Mouse (Mus musculus): Measurements from ENCODE around the gene St3gal3. TPM values are rescaled to one million over a fixed set of nuclear protein-coding genes. Genes with fewer than 3 reads are reported as not detected.

Gene St3gal3
- polyA plus RNA-seq, 1 experiment from 2014 or later, result 4.5 TPM

- ATAC-seq (replicated peaks; ENCODE audit: low FRiP score) (no peak), DNase-seq (ENCODE audit: low spot score) (no peak)
- H3K27ac ChIP-seq (ENCODE audit: low read depth, low read length), result no peak overlapping the region
- H3K4me1 ChIP-seq (replicated peaks; ENCODE audit: control insufficient read depth, insufficient read depth, low read length), result peaks cover 27% of the 10 kb centered on the region
- no peak overlapping the region for H3K9ac ChIP-seq (ENCODE audit: low read depth, low read length)
- no peak overlapping the region for H3K4me2 ChIP-seq
- no peak overlapping the region for H3K4me3 ChIP-seq (ENCODE audit: low read depth, low read length)
- H3K36me3 ChIP-seq (ENCODE audit: control insufficient read depth, insufficient read depth, low read length), result no peaks in the 10 kb centered on the region
- 0 out of 2 replicates have a peak, but pooled peaks cover 2% of the 10 kb centered on the region for H3K27me3 ChIP-seq (replicated peaks; ENCODE audit: control insufficient read depth, insufficient read depth, low read length)
- no peaks in the 10 kb centered on the region for H3K9me3 ChIP-seq (ENCODE audit: control insufficient read depth, low read length)
- 66% methylated on average over 3 of the region's 3 CpGs for WGBS
Measured at GRCm38 (mm10) chr4:117918261-117918660, 216.5 kb downstream of the St3gal3 start.

GRCm38 (mm10) chr4:117917847-117918246, 216.9 kb downstream of the St3gal3 start:
- ATAC-seq (replicated peaks; ENCODE audit: low FRiP score) (no peak), DNase-seq (ENCODE audit: low spot score) (no peak)
- no peak overlapping the region for H3K27ac ChIP-seq (ENCODE audit: low read depth, low read length)
- H3K27me3 ChIP-seq (replicated peaks; ENCODE audit: control insufficient read depth, insufficient read depth, low read length), result 0 out of 2 replicates have a peak, but pooled peaks cover 2% of the 10 kb centered on the region
- peaks cover 31% of the 10 kb centered on the region for H3K4me1 ChIP-seq (replicated peaks; ENCODE audit: control insufficient read depth, insufficient read depth, low read length)
- 80% methylated on average over 4 of the region's 4 CpGs for WGBS
- no peaks in the 10 kb centered on the region for H3K9me3 ChIP-seq (ENCODE audit: control insufficient read depth, low read length)
- H3K4me3 ChIP-seq (ENCODE audit: low read depth, low read length), result no peak overlapping the region
- H3K4me2 ChIP-seq, result no peak overlapping the region
- no peak overlapping the region for H3K9ac ChIP-seq (ENCODE audit: low read depth, low read length)
- no peaks in the 10 kb centered on the region for H3K36me3 ChIP-seq (ENCODE audit: control insufficient read depth, insufficient read depth, low read length)

- 58% methylated on average over 4 of the region's 4 CpGs for WGBS
- Histone ChIP-seq H3K36me3 (ENCODE audit: control insufficient read depth, insufficient read depth, low read length) (no peaks in the 10 kb centered on the region; the same call in 1 of the 2 replicates), H3K4me2 (no peak overlapping the region), H3K4me3 (ENCODE audit: low read depth, low read length) (no peak overlapping the region), H3K9me3 (ENCODE audit: control insufficient read depth, low read length) (no peaks in the 10 kb centered on the region), H3K9ac (ENCODE audit: low read depth, low read length) (no peak overlapping the region), H3K27me3 (replicated peaks; ENCODE audit: control insufficient read depth, insufficient read depth, low read length) (0 out of 2 replicates have a peak, but pooled peaks cover 2% of the 10 kb centered on the region), H3K4me1 (replicated peaks; ENCODE audit: control insufficient read depth, insufficient read depth, low read length) (peaks cover 32% of the 10 kb centered on the region), H3K27ac (ENCODE audit: low read depth, low read length) (no peak overlapping the region)
- no peak for ATAC-seq (replicated peaks; ENCODE audit: low FRiP score)
- DNase-seq (ENCODE audit: low spot score), result no peak
Measured at GRCm38 (mm10) chr4:117917402-117917801, 217.3 kb downstream of the St3gal3 start.

- H3K27ac ChIP-seq (ENCODE audit: low read depth, low read length), result peak overlapping the region; percentile 64
- no peak for ATAC-seq (replicated peaks; ENCODE audit: low FRiP score)
- H3K4me1 ChIP-seq (replicated peaks; ENCODE audit: control insufficient read depth, insufficient read depth, low read length), result peaks cover 32% of the 10 kb centered on the region
- H3K9me3 ChIP-seq (ENCODE audit: control insufficient read depth, low read length), result no peaks in the 10 kb centered on the region
- 0 out of 2 replicates have a peak, but pooled peaks cover under 1% of the 10 kb centered on the region for H3K27me3 ChIP-seq (replicated peaks; ENCODE audit: control insufficient read depth, insufficient read depth, low read length)
- peak overlapping the region; percentile 81; the same call in 1 of the 2 replicates for H3K9ac ChIP-seq (ENCODE audit: low read depth, low read length)
- DNase-seq (ENCODE audit: low spot score), result no peak
- WGBS, result 43% methylated on average over 5 of the region's 5 CpGs
- H3K4me3 ChIP-seq (ENCODE audit: low read depth, low read length), result peak overlapping the region; percentile 86
- H3K4me2 ChIP-seq, result peak overlapping the region; percentile 99
- peaks cover 8% of the 10 kb centered on the region; the same call in 1 of the 2 replicates for H3K36me3 ChIP-seq (ENCODE audit: control insufficient read depth, insufficient read depth, low read length)
Measured at GRCm38 (mm10) chr4:117916386-117916785, 218.3 kb downstream of the St3gal3 start.

GRCm38 (mm10) chr4:117915489-117916105, 219.1 kb downstream of the St3gal3 start:
- Histone ChIP-seq H3K4me1 (replicated peaks; ENCODE audit: control insufficient read depth, insufficient read depth, low read length) (peaks cover 32% of the 10 kb centered on the region), H3K9ac (ENCODE audit: low read depth, low read length) (peak overlapping the region; percentile 81), H3K9me3 (ENCODE audit: control insufficient read depth, low read length) (no peaks in the 10 kb centered on the region), H3K4me2 (peak overlapping the region; percentile 99), H3K36me3 (ENCODE audit: control insufficient read depth, insufficient read depth, low read length) (peaks cover 13% of the 10 kb centered on the region; the same call in 1 of the 2 replicates), H3K27me3 (replicated peaks; ENCODE audit: control insufficient read depth, insufficient read depth, low read length) (no peaks in the 10 kb centered on the region), H3K27ac (ENCODE audit: low read depth, low read length) (peak overlapping the region; percentile 64), H3K4me3 (ENCODE audit: low read depth, low read length) (peak overlapping the region; percentile 86)
- DNase-seq (ENCODE audit: low spot score), result no peak
- ATAC-seq (replicated peaks; ENCODE audit: low FRiP score), result no peak
- WGBS, result 3% methylated on average over 19 of the region's 19 CpGs

- Histone ChIP-seq H3K4me2 (peak within 1 kb of the TSS; percentile 99), H3K36me3 (ENCODE audit: control insufficient read depth, insufficient read depth, low read length) (peaks cover 13% of the 10 kb centered on the region; the same call in 1 of the 2 replicates), H3K27me3 (replicated peaks; ENCODE audit: control insufficient read depth, insufficient read depth, low read length) (no peaks in the 10 kb centered on the region), H3K4me1 (replicated peaks; ENCODE audit: control insufficient read depth, insufficient read depth, low read length) (peaks cover 32% of the 10 kb centered on the region), H3K9me3 (ENCODE audit: control insufficient read depth, low read length) (no peaks in the 10 kb centered on the region), H3K27ac (ENCODE audit: low read depth, low read length) (peak within 1 kb of the TSS; percentile 64), H3K4me3 (ENCODE audit: low read depth, low read length) (peak within 1 kb of the TSS; percentile 86), H3K9ac (ENCODE audit: low read depth, low read length) (peak within 1 kb of the TSS; percentile 81)
- DNase-seq (ENCODE audit: low spot score), result peak; percentile 99
- ATAC-seq (replicated peaks; ENCODE audit: low FRiP score), result peak; percentile 90
- WGBS, result under 1% methylated on average over 61 of the region's 61 CpGs
Measured at GRCm38 (mm10) chr4:117914591-117915442, 219.9 kb downstream of the St3gal3 start, which contains the start of gene Ipo13. Gene Ipo13, minus strand, starts transcription at chr4:117914999.

GRCm38 (mm10) chr4:117914031-117914430, 220.7 kb downstream of the St3gal3 start:
- peak overlapping the region; percentile 86 for H3K4me3 ChIP-seq (ENCODE audit: low read depth, low read length)
- ATAC-seq (replicated peaks; ENCODE audit: low FRiP score) (peak; percentile 2; the same call in 1 of the 2 replicates), DNase-seq (ENCODE audit: low spot score) (no peak)
- 19% methylated on average over 8 of the region's 8 CpGs for WGBS
- H3K4me2 ChIP-seq, result peak overlapping the region; percentile 99
- peak overlapping the region; percentile 81 for H3K9ac ChIP-seq (ENCODE audit: low read depth, low read length)
- no peaks in the 10 kb centered on the region for H3K27me3 ChIP-seq (replicated peaks; ENCODE audit: control insufficient read depth, insufficient read depth, low read length)
- peaks cover 15% of the 10 kb centered on the region; the same call in 1 of the 2 replicates for H3K36me3 ChIP-seq (ENCODE audit: control insufficient read depth, insufficient read depth, low read length)
- H3K4me1 ChIP-seq (replicated peaks; ENCODE audit: control insufficient read depth, insufficient read depth, low read length), result peaks cover 32% of the 10 kb centered on the region
- no peak overlapping the region for H3K27ac ChIP-seq (ENCODE audit: low read depth, low read length)
- no peaks in the 10 kb centered on the region for H3K9me3 ChIP-seq (ENCODE audit: control insufficient read depth, low read length)

GRCm38 (mm10) chr4:117913421-117913820, 221.3 kb downstream of the St3gal3 start:
- peaks cover 32% of the 10 kb centered on the region for H3K4me1 ChIP-seq (replicated peaks; ENCODE audit: control insufficient read depth, insufficient read depth, low read length)
- no peak overlapping the region for H3K27ac ChIP-seq (ENCODE audit: low read depth, low read length)
- WGBS, result 61% methylated on average over 3 of the region's 3 CpGs
- peak overlapping the region; percentile 86 for H3K4me3 ChIP-seq (ENCODE audit: low read depth, low read length)
- no peaks in the 10 kb centered on the region for H3K27me3 ChIP-seq (replicated peaks; ENCODE audit: control insufficient read depth, insufficient read depth, low read length)
- no peaks in the 10 kb centered on the region for H3K9me3 ChIP-seq (ENCODE audit: control insufficient read depth, low read length)
- H3K9ac ChIP-seq (ENCODE audit: low read depth, low read length), result peak overlapping the region; percentile 81; the same call in 1 of the 2 replicates
- peaks cover 17% of the 10 kb centered on the region; the same call in 1 of the 2 replicates for H3K36me3 ChIP-seq (ENCODE audit: control insufficient read depth, insufficient read depth, low read length)
- no peak for DNase-seq (ENCODE audit: low spot score)
- peak overlapping the region; percentile 99 for H3K4me2 ChIP-seq
- ATAC-seq (replicated peaks; ENCODE audit: low FRiP score), result no peak
